Mouse (Mus musculus) forebrain, embryonic 11.5 days (tissue): ENCODE data around the gene Tmem258. TPM values are rescaled to one million over a fixed set of nuclear protein-coding genes. Genes with fewer than 3 reads are reported as not detected.

Source experiments
- ATAC-seq: fragments of 200-750 bp; cut with Nextera tagmentation; replicated peaks from 2 replicates; pipeline ENCODE4 v1.8.0; 2017; ENCODE audit warnings: moderate TSS enrichment; ENCODE audit not compliant: low FRiP score
- DNase-seq: peaks from one replicate; pipeline ENCODE4 v3.0.0-alpha.2; 2017; ENCODE audit warnings: low spot score
- H3K27ac ChIP-seq: fragments of 300-500 bp; sonication (generic); 2 replicates; pipeline ENCODE4 v1.5.1; 2014; ENCODE audit warnings: low read depth, low read length
- H3K27me3 ChIP-seq: fragments of 300-500 bp; sonication (generic); 2 replicates; pipeline ENCODE4 v1.6.1; 2014; ENCODE audit warnings: mild to moderate bottlenecking, low read length, mixed read lengths; ENCODE audit not compliant: control insufficient read depth, insufficient read depth
- H3K36me3 ChIP-seq: fragments of 300-500 bp; sonication (generic); 2 replicates; pipeline ENCODE4 v1.6.1; 2014; ENCODE audit warnings: mild to moderate bottlenecking, low read length, moderate library complexity, mixed read lengths; ENCODE audit not compliant: control insufficient read depth, insufficient read depth
- H3K4me1 ChIP-seq: fragments of 300-500 bp; sonication (generic); replicated peaks from 2 replicates; pipeline ENCODE4 v1.6.1; 2014; ENCODE audit warnings: low read length, mixed read lengths; ENCODE audit not compliant: control insufficient read depth, insufficient read depth
- H3K4me2 ChIP-seq: fragments of 300-500 bp; sonication (generic); 2 replicates; pipeline ENCODE4 v1.6.1; 2014; ENCODE audit warnings: low read depth, mild to moderate bottlenecking, low read length, moderate library complexity, mixed read lengths; ENCODE audit not compliant: severe bottlenecking
- H3K4me3 ChIP-seq: fragments of 300-500 bp; sonication (generic); 2 replicates; pipeline ENCODE4 v1.5.1; 2014; ENCODE audit warnings: low read depth, low read length
- H3K9ac ChIP-seq: fragments of 300-500 bp; sonication (generic); 2 replicates; pipeline ENCODE4 v1.6.1; 2014; ENCODE audit warnings: low read length
- H3K9me3 ChIP-seq: fragments of 300-500 bp; sonication (generic); 2 replicates; pipeline ENCODE4 v1.6.1; 2016; ENCODE audit warnings: low read length, mixed read lengths; ENCODE audit not compliant: control insufficient read depth
- WGBS: fragments of 180-500 bp; shearing (Covaris S2); extraction: QIAGEN DNeasy Blood & Tissue Kit; methylation state at CpG from one replicate; pipeline ENCODE4 v1.1.7; 2014; 5-methylcytosine and 5-hydroxymethylcytosine counted together
- polyA plus RNA-seq: library from polyadenylated mRNA; unstranded; fragments of >200 nt; fragmentation: Nextera tagmentation; extraction: Ambion mirVana; gene quantifications from 2 replicates; pipeline ENCODE4 v1.2.1, GENCODE M21; 2014

Tmem258 gene
- polyA plus RNA-seq, 1 experiment from 2014 or later, result 330 TPM

GRCm38 (mm10) chr19:10232327-10233017 lies 28.7 kb downstream of the Tmem258 start:
- Histone ChIP-seq H3K4me1 (0 out of 2 replicates have a peak, but pooled peaks cover 3% of the 10 kb centered on the region), H3K27me3 (no peaks in the 10 kb centered on the region), H3K9ac (no peak overlapping the region), H3K27ac (no peak overlapping the region), H3K9me3 (no peaks in the 10 kb centered on the region), H3K4me3 (no peak overlapping the region), H3K4me2 (no peak overlapping the region), H3K36me3 (no peaks in the 10 kb centered on the region)
- DNase-seq, result no peak
- ATAC-seq, result no peak; the same call in 1 of the 2 replicates
- WGBS, result 32% methylated on average over 9 of the region's 9 CpGs

GRCm38 (mm10) chr19:10235784-10236565 lies 32.2 kb downstream of the Tmem258 start:
- H3K27me3 ChIP-seq, result peaks cover 9% of the 10 kb centered on the region
- H3K9me3 ChIP-seq, result no peaks in the 10 kb centered on the region
- H3K4me1 ChIP-seq, result peaks cover 8% of the 10 kb centered on the region
- no peak overlapping the region for H3K9ac ChIP-seq
- no peaks in the 10 kb centered on the region for H3K36me3 ChIP-seq
- no peak overlapping the region for H3K4me2 ChIP-seq
- no peak overlapping the region for H3K4me3 ChIP-seq
- H3K27ac ChIP-seq, result no peak overlapping the region
- DNase-seq (no peak), ATAC-seq (no peak)
- 87% methylated on average over 9 of the region's 9 CpGs for WGBS

GRCm38 (mm10) chr19:10238477-10238876 lies 34.7 kb downstream of the Tmem258 start:
- Histone ChIP-seq H3K4me3 (no peak overlapping the region), H3K27me3 (peaks cover 9% of the 10 kb centered on the region), H3K4me1 (peaks cover 10% of the 10 kb centered on the region), H3K4me2 (no peak overlapping the region), H3K9ac (no peak overlapping the region), H3K36me3 (no peaks in the 10 kb centered on the region), H3K9me3 (no peaks in the 10 kb centered on the region), H3K27ac (no peak overlapping the region)
- WGBS, result 71% methylated on average over 3 of the region's 3 CpGs
- ATAC-seq, result no peak
- no peak for DNase-seq

GRCm38 (mm10) chr19:10239419-10239818 lies 35.6 kb downstream of the Tmem258 start:
- H3K27ac ChIP-seq, result no peak overlapping the region
- no peak overlapping the region for H3K4me2 ChIP-seq
- H3K4me3 ChIP-seq, result no peak overlapping the region
- H3K27me3 ChIP-seq, result peaks cover 9% of the 10 kb centered on the region
- DNase-seq (no peak), ATAC-seq (no peak)
- no peaks in the 10 kb centered on the region for H3K36me3 ChIP-seq
- WGBS, result 35% methylated on average over 2 of the region's 2 CpGs
- H3K9ac ChIP-seq, result no peak overlapping the region
- H3K9me3 ChIP-seq, result no peaks in the 10 kb centered on the region
- peaks cover 10% of the 10 kb centered on the region for H3K4me1 ChIP-seq

- Histone ChIP-seq H3K4me2 (peak overlapping the region; percentile 80), H3K27ac (no peak overlapping the region), H3K9ac (peak overlapping the region; percentile 63), H3K27me3 (peaks cover 9% of the 10 kb centered on the region), H3K4me3 (peak overlapping the region; percentile 42), H3K9me3 (no peaks in the 10 kb centered on the region), H3K36me3 (no peaks in the 10 kb centered on the region), H3K4me1 (peaks cover 10% of the 10 kb centered on the region)
- DNase-seq (no peak), ATAC-seq (no peak; the same call in 1 of the 2 replicates)
- 4% methylated on average over 26 of the region's 26 CpGs for WGBS
Measured at GRCm38 (mm10) chr19:10239975-10240653, 36.3 kb downstream of the Tmem258 start.

- Histone ChIP-seq H3K4me2 (peak within 1 kb of the TSS; percentile 80), H3K9ac (peak within 1 kb of the TSS; percentile 63), H3K36me3 (no peaks in the 10 kb centered on the region), H3K27ac (no peak within 1 kb of the TSS), H3K27me3 (peaks cover 9% of the 10 kb centered on the region), H3K4me3 (peak within 1 kb of the TSS; percentile 42), H3K9me3 (no peaks in the 10 kb centered on the region), H3K4me1 (peaks cover 10% of the 10 kb centered on the region)
- peak; percentile 92 for DNase-seq
- 7% methylated on average over 43 of the region's 43 CpGs for WGBS
- ATAC-seq, result peak; percentile 84
Measured at GRCm38 (mm10) chr19:10240654-10241305, 37.0 kb downstream of the Tmem258 start, which contains the start of gene Myrf. TSS of gene Myrf (minus strand) at chr19:10240748.

GRCm38 (mm10) chr19:10242916-10243315 lies 39.1 kb downstream of the Tmem258 start:
- ATAC-seq (no peak), DNase-seq (peak; percentile 67)
- Histone ChIP-seq H3K4me3 (no peak overlapping the region), H3K36me3 (no peaks in the 10 kb centered on the region), H3K27me3 (peaks cover 9% of the 10 kb centered on the region), H3K4me1 (peaks cover 10% of the 10 kb centered on the region), H3K4me2 (no peak overlapping the region), H3K9ac (peak overlapping the region; percentile 20; the same call in 1 of the 2 replicates), H3K27ac (no peak overlapping the region), H3K9me3 (no peaks in the 10 kb centered on the region)
- WGBS, result 6% methylated on average over 8 of the region's 8 CpGs

- Histone ChIP-seq H3K9ac (no peak overlapping the region), H3K9me3 (no peaks in the 10 kb centered on the region), H3K4me3 (no peak overlapping the region), H3K27ac (no peak overlapping the region), H3K36me3 (no peaks in the 10 kb centered on the region), H3K4me1 (peaks cover 10% of the 10 kb centered on the region), H3K27me3 (peaks cover 9% of the 10 kb centered on the region), H3K4me2 (no peak overlapping the region)
- DNase-seq, result no peak
- ATAC-seq, result no peak
- 33% methylated on average over 3 of the region's 3 CpGs for WGBS
Measured at GRCm38 (mm10) chr19:10244183-10244582, 40.4 kb downstream of the Tmem258 start.
